In genomic region chr9:63091971-63092528, GRCm38 (mm10) we compare ENCODE assay signal across 8 mouse cellular contexts. TPM values are rescaled to one million over a fixed set of nuclear protein-coding genes. Genes with fewer than 3 reads are reported as not detected.
DNase-seq lines count a peak whose midpoint lies in the region; ATAC-seq and TF ChIP-seq lines count a peak whose summit lies in the region.

No protein-coding gene starts in this region.

- under 1% methylated on average over 13 of the region's 13 CpGs for WGBS in hindbrain, postnatal 0 days

- 0 out of 2 replicates have a peak, but pooled peaks cover 12% of the 10 kb centered on the region for H3K4me1 ChIP-seq in hindbrain, postnatal 0 days (ENCODE audit: insufficient read depth, low read length)

- H3K36me3 ChIP-seq in hindbrain, postnatal 0 days (ENCODE audit: insufficient read depth, low read length), result no peaks in the 10 kb centered on the region

- no peaks in the 10 kb centered on the region for H3K27me3 ChIP-seq in hindbrain, postnatal 0 days (ENCODE audit: insufficient read depth, low read length)

- peak; percentile 29 to 45 for DNase-seq in adrenal gland, adult 18-20 months (ENCODE audit: low spot score in 2 of 2)
- peak; percentile 88 for DNase-seq in embryo, embryonic 10.5 days (ENCODE audit: low spot score)
- DNase-seq in gastrocnemius, postnatal 14 days, result peak; percentile 73
- peak; percentile 90 for DNase-seq in hindbrain, postnatal 0 days (ENCODE audit: low spot score)
- DNase-seq in left cerebral cortex, adult 18-20 months (ENCODE audit: low spot score in 2 of 2), result peak; percentile 74 to 82
- DNase-seq in lung, postnatal 25 days (ENCODE audit: low spot score), result peak; percentile 81
- peak; percentile 47 for DNase-seq in retina, postnatal 7 days (ENCODE audit: low read depth, low spot score)
- no peak for DNase-seq in T-cell, adult 2 months (ENCODE audit: low spot score)

- H3K9me3 ChIP-seq in hindbrain, postnatal 0 days (ENCODE audit: low read length), result no peaks in the 10 kb centered on the region

- H3K4me2 ChIP-seq in hindbrain, postnatal 0 days (ENCODE audit: low read depth, low read length), result peak overlapping the region; percentile 52

- H3K9ac ChIP-seq in hindbrain, postnatal 0 days (replicated peaks; ENCODE audit: low read length), result peak overlapping the region; percentile 28; the same call in 1 of the 2 replicates

- intact Hi-C loops in gastrocnemius, postnatal 14 days (cut with DNase I; ENCODE audit: low total_unique reads), result no loop called here

- peak overlapping the region; percentile 88 for H3K27ac ChIP-seq in hindbrain, postnatal 0 days

- peak; percentile 96 for ATAC-seq in hindbrain, postnatal 0 days

- TF ChIP-seq CTCF in hindbrain, postnatal 0 days (IDR thresholded peaks at IDR 0.05; ENCODE audit: low read depth), result no peak

- peak overlapping the region; percentile 23 for H3K4me3 ChIP-seq in hindbrain, postnatal 0 days (ENCODE audit: low read length)

RNA-seq across cellular contexts. Expression of gene Skor1, which starts 56.7 kb away (rescaled TPM):
- under 1 TPM; 0.06 to 0.10 TPM for total RNA-seq in adrenal gland, adult 18-20 months (2021)
- under 1 TPM in 1 of 2 experiments, not detected in 1; 0.12 TPM for total RNA-seq in gastrocnemius, postnatal 14 days (2021)
- total RNA-seq in hindbrain, postnatal 0 days (2014; rRNA removed), result 36.3 and 38.5 TPM in 2 replicates
- 9.2 TPM in 2 replicates for polyA plus RNA-seq in hindbrain, postnatal 0 days (2015; fragmentation: Nextera tagmentation; extraction: Ambion mirVana)
- total RNA-seq in left cerebral cortex, adult 18-20 months (2021), result under 1 TPM; 0.23 TPM

Comparison
In these comparisons a context has a peak if more than half of its experiments do, and no peak if none do; other contexts are left out.
1. RNA of gene Skor1, which starts 56.7 kb away (total RNA-seq): 36.3 to 38.5 TPM in hindbrain, postnatal 0 days; 0.23 TPM in left cerebral cortex, adult 18-20 months, 0.12 TPM in gastrocnemius, postnatal 14 days and 0.06 to 0.10 TPM in adrenal gland, adult 18-20 months; every median in the first group is over 10 times any median in the second.